Mouse (Mus musculus) embryo, embryonic 10.5 days (tissue): ENCODE data around the gene Rab42.
"Not testable (repeated sequence)": the region's sequence is repeated elsewhere in the genome, so short reads cannot be mapped to it uniquely, and the experiment has no call there.

ENCODE experiments used
- DNase-seq: peaks from one replicate; pipeline ENCODE4 v3.0.0-alpha.2; 2015; ENCODE audit warnings: low spot score

The Rab42 gene

GRCm38 (mm10) chr4:132311801-132312200, 8.6 kb upstream of the Rab42 start:
- DNase-seq = no peak

GRCm38 (mm10) chr4:132311209-132311608, 8.0 kb upstream of the Rab42 start:
- no peak for DNase-seq

- DNase-seq = peak; percentile 59
Observed at GRCm38 (mm10) chr4:132309849-132310472, 6.8 kb upstream of the Rab42 start.

- no peak for DNase-seq
Observed at GRCm38 (mm10) chr4:132309140-132309848, 6.1 kb upstream of the Rab42 start.

- peak; percentile 97 for DNase-seq
Observed at GRCm38 (mm10) chr4:132308437-132309139, 5.4 kb upstream of the Rab42 start.

- no peak for DNase-seq
Observed at GRCm38 (mm10) chr4:132306004-132306403, 2.8 kb upstream of the Rab42 start.

GRCm38 (mm10) chr4:132305276-132305675, 2.1 kb upstream of the Rab42 start:
- DNase-seq = no peak

- not testable (repeated sequence) for DNase-seq
Observed at GRCm38 (mm10) chr4:132303484-132303883, 299 bp upstream of the Rab42 start.

- no peak for DNase-seq
Observed at GRCm38 (mm10) chr4:132301965-132302938, 933 bp downstream of the Rab42 start.

- no peak for DNase-seq
Observed at GRCm38 (mm10) chr4:132301486-132301885, 1.7 kb downstream of the Rab42 start.

GRCm38 (mm10) chr4:132299849-132300248, 3.3 kb downstream of the Rab42 start:
- DNase-seq = no peak

GRCm38 (mm10) chr4:132295696-132296390, 7.3 kb downstream of the Rab42 start:
- DNase-seq = no peak

GRCm38 (mm10) chr4:132293682-132294240, 9.4 kb downstream of the Rab42 start:
- no peak for DNase-seq

GRCm38 (mm10) chr4:132292988-132293387, 10.2 kb downstream of the Rab42 start:
- DNase-seq = no peak

GRCm38 (mm10) chr4:132291624-132292335, 11.4 kb downstream of the Rab42 start:
- no peak for DNase-seq

- no peak for DNase-seq
Observed at GRCm38 (mm10) chr4:132291056-132291455, 12.1 kb downstream of the Rab42 start.

GRCm38 (mm10) chr4:132288840-132289239, 14.3 kb downstream of the Rab42 start:
- not testable (repeated sequence) for DNase-seq

GRCm38 (mm10) chr4:132275949-132276348, 27.2 kb downstream of the Rab42 start:
- no peak for DNase-seq

- DNase-seq = peak; percentile 96
Observed at GRCm38 (mm10) chr4:132274156-132274862, 28.9 kb downstream of the Rab42 start, which contains the start of gene Taf12. Gene Taf12 (plus strand): TSS chr4:132274375.
